Mouse (Mus musculus) CH12.LX (cell line): ENCODE measurements around the gene Ccnt1.

Source experiments
- CHD1 ChIP-seq: IDR thresholded peaks from 2 replicates; pipeline ENCODE4 v1.6.1; 2012; ENCODE audit warnings: low read depth, low read length, improper control_type of control experiment, inconsistent platforms
- CTCF ChIP-seq, 2 experiments: IDR thresholded peaks in 1 of 2; conservative IDR thresholded peaks in 1 of 2; 2 replicates each; pipeline ENCODE4 v1.5.1; 2011 to 2012; ENCODE audit warnings: low read depth in 2 of 2, low read length in 2 of 2, improper control_type of control experiment in 1 of 2, inconsistent platforms in 1 of 2, mild to moderate bottlenecking in 1 of 2, moderate library complexity in 1 of 2
- E2F4 ChIP-seq: IDR thresholded peaks from 2 replicates; pipeline ENCODE4 v1.6.1; 2011; ENCODE audit warnings: low read depth, low read length, improper control_type of control experiment; ENCODE audit not compliant: insufficient replicate concordance
- HCFC1 ChIP-seq: IDR thresholded peaks from 2 replicates; pipeline ENCODE4 v1.6.1; 2012; ENCODE audit warnings: low read depth, mild to moderate bottlenecking, inconsistent platforms, low read length, improper control_type of control experiment
- JUN ChIP-seq: IDR thresholded peaks from 2 replicates; pipeline ENCODE4 v1.6.1; 2011; ENCODE audit warnings: low read depth, mild to moderate bottlenecking, low read length, improper control_type of control experiment, moderate library complexity; ENCODE audit not compliant: insufficient read depth
- JUND ChIP-seq: conservative IDR thresholded peaks from 2 replicates; pipeline ENCODE4 v1.6.1; 2011; ENCODE audit warnings: low read depth, low read length, improper control_type of control experiment
- MEF2A ChIP-seq: IDR thresholded peaks from 2 replicates; pipeline ENCODE4 v1.6.1; 2014; ENCODE audit warnings: low read depth, mild to moderate bottlenecking, inconsistent platforms, low read length, improper control_type of control experiment, borderline replicate concordance
- PAX5 ChIP-seq: IDR thresholded peaks from 2 replicates; pipeline ENCODE4 v1.6.1; 2012; ENCODE audit warnings: low read length, inconsistent platforms, mixed read lengths
- POLR2AphosphoS2 ChIP-seq: IDR thresholded peaks from 2 replicates; pipeline ENCODE4 v1.6.1; 2011; ENCODE audit warnings: low read depth, low read length, improper control_type of control experiment
- RCOR1 ChIP-seq: conservative IDR thresholded peaks from 2 replicates; pipeline ENCODE4 v1.6.1; 2012; ENCODE audit warnings: low read depth, mild to moderate bottlenecking, inconsistent platforms, low read length, improper control_type of control experiment
- TBP ChIP-seq: conservative IDR thresholded peaks from 2 replicates; pipeline ENCODE4 v1.6.1; 2011; ENCODE audit warnings: low read depth, low read length, improper control_type of control experiment
- TCF12 ChIP-seq: IDR thresholded peaks from 2 replicates; pipeline ENCODE4 v1.6.1; 2014; ENCODE audit warnings: low read depth, mild to moderate bottlenecking, inconsistent platforms, low read length, improper control_type of control experiment
- UBTF ChIP-seq: IDR thresholded peaks from 2 replicates; pipeline ENCODE4 v1.6.1; 2012; ENCODE audit warnings: low read depth, mild to moderate bottlenecking, inconsistent platforms, low read length, improper control_type of control experiment, moderate library complexity
- ZKSCAN1 ChIP-seq: IDR thresholded peaks from 2 replicates; pipeline ENCODE4 v1.6.1; 2012; ENCODE audit warnings: low read depth, inconsistent platforms, low read length, improper control_type of control experiment, borderline replicate concordance

DNA sequence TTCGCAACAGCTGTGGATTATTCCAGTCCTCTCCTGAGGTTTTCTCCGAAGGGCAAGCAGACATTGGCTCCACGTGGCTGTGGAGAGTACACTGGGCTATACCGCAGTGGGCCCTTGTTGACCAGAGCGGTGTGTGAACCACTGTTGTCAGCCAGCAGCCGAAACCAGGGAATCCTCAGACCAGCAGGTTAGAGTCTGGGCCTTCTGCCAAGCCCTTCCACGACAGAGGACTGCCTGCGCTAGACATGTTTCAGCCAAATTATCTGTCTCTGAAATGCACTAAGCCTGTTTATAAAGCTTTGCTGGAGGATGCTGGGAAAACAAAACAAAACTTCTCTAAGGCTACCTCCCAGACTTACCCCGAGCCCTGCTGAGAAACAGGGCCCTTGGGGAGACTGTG, 43.8 kb upstream of the Ccnt1 start:
- TF ChIP-seq HCFC1 = no peak
- no peak for TF ChIP-seq RCOR1
- no peak for TF ChIP-seq PAX5
- no peak for TF ChIP-seq CHD1
- no peak for TF ChIP-seq ZKSCAN1
- no peak for TF ChIP-seq TCF12
- TF ChIP-seq CTCF (conservative IDR thresholded peaks at IDR 0.05 in 1 of 2, IDR thresholded peaks at IDR 0.05 in 1 of 2; ENCODE audit: low read depth in 2 of 2, low read length in 2 of 2) = no peak
- TF ChIP-seq E2F4 = no peak
- TF ChIP-seq JUN = no peak
- no peak for TF ChIP-seq POLR2AphosphoS2
- no peak for TF ChIP-seq UBTF
- TF ChIP-seq MEF2A = no peak
- no peak for TF ChIP-seq TBP
- TF ChIP-seq JUND = no peak
